Mouse (Mus musculus) gastrocnemius, adult 2 months (tissue): ENCODE data around the gene Olfr91. TPM values are rescaled to one million over a fixed set of nuclear protein-coding genes. Genes with fewer than 3 reads are reported as not detected.

ENCODE experiments used
- DNase-seq: peaks from one replicate; pipeline ENCODE4 v3.0.0; 2022
- H3K27ac ChIP-seq: fragments of 200-600 bp; 2 replicates; pipeline ENCODE4 v1.8.1; 2022; ENCODE audit warnings: mild to moderate bottlenecking
- H3K4me3 ChIP-seq: fragments of 200-600 bp; 2 replicates; pipeline ENCODE4 v1.8.1; 2022; ENCODE audit warnings: mild to moderate bottlenecking, moderate library complexity
- CTCF ChIP-seq: fragments of 200-600 bp; IDR thresholded peaks from 2 replicates; pipeline ENCODE4 v1.8.1; 2022; ENCODE audit warnings: antibody characterized with exemption, mild to moderate bottlenecking, moderate library complexity
- intact Hi-C: fragments of 180-260 bp; cut with DNase I; formaldehyde crosslinking; loops from one replicate; pipeline ENCODE4 v1.15.1; 2025
- total RNA-seq, 2 experiments: library from RNA; stranded (reverse); gene quantifications; 2 replicates each; pipeline ENCODE4 v1.2.3; 2021

Gene Olfr91
- total RNA-seq, 2 experiments from 2014 or later, result not detected

- intact Hi-C loops, result no loop called here
- DNase-seq, result no peak
- Histone ChIP-seq H3K27ac (no peak overlapping the region), H3K4me3 (no peak overlapping the region)
- TF ChIP-seq CTCF, result no peak
Measured at GRCm38 (mm10) chr17:37075181-37075580, 22.9 kb downstream of the Olfr91 start.

- no peak for DNase-seq
- Histone ChIP-seq H3K27ac (no peak overlapping the region), H3K4me3 (no peak overlapping the region)
- no peak for TF ChIP-seq CTCF
- intact Hi-C loops, result no loop called here
Measured at GRCm38 (mm10) chr17:37072730-37073276, 25.3 kb downstream of the Olfr91 start.

DNA sequence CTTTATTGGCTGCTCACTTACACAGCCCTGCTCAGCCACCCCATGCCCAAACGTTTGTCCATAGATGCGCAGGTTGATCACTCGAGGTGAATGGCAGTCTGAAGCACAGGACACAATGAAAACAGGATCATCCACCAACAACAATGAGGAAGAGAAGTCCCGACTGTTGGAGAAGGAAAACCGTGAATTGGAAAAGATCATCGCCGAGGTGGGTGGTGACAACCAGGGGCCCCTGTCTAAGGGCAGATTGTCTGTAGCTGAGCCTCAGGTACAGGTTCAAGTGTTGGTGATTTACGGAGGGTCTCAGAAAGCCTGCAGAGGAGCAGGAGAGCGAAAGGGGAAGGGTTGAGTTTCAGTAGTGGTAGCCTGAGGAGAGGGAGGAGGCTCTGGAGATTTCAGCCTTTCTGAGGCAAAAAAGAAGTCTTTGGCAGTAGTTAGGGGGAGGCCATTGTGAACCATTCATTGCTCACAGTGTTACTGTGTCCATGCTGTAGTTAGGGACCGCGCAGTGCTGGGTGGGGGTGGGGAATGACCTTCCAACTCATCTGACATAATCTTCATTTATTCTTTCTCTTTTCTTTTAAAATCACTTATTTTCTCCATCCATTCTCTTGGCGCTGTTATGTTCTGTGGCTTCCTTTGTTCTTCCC lies 25.9 kb downstream of the Olfr91 start:
- intact Hi-C loops, result no loop called here
- Histone ChIP-seq H3K27ac (no peak overlapping the region), H3K4me3 (no peak overlapping the region)
- TF ChIP-seq CTCF, result no peak
- DNase-seq, result no peak

- Histone ChIP-seq H3K27ac (no peak overlapping the region), H3K4me3 (no peak overlapping the region)
- intact Hi-C loops, result no loop called here
- no peak for DNase-seq
- TF ChIP-seq CTCF, result no peak
Measured at GRCm38 (mm10) chr17:37070121-37070520, 28.0 kb downstream of the Olfr91 start.

GRCm38 (mm10) chr17:37067861-37068260 lies 30.2 kb downstream of the Olfr91 start:
- Histone ChIP-seq H3K4me3 (no peak overlapping the region), H3K27ac (no peak overlapping the region)
- DNase-seq, result no peak
- no peak for TF ChIP-seq CTCF
- intact Hi-C loops, result no loop called here

DNA sequence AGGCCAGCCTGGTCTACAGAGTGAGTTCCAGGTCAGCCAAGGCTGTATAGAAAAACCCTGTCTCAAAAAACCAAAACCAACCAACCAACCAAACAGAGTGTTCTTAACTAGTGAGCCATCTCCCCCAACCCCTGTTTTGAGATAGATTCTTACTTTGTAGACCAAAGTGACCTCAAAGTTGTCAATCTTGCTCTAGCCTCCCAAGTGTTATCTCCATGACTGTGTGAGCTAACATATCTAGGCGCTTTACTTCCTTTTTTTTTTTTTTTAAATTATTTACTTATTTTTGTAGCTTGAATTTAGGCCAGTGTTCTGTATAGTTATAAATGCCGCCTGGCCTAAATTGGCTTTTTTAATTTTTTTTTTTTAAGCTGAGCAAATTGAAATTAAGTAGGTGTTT lies 32.1 kb downstream of the Olfr91 start:
- H3K27ac ChIP-seq, result no peak overlapping the region
- TF ChIP-seq CTCF, result no peak
- intact Hi-C loops, result no loop called here
- H3K4me3 ChIP-seq, result no peak overlapping the region
- no peak for DNase-seq

DNA sequence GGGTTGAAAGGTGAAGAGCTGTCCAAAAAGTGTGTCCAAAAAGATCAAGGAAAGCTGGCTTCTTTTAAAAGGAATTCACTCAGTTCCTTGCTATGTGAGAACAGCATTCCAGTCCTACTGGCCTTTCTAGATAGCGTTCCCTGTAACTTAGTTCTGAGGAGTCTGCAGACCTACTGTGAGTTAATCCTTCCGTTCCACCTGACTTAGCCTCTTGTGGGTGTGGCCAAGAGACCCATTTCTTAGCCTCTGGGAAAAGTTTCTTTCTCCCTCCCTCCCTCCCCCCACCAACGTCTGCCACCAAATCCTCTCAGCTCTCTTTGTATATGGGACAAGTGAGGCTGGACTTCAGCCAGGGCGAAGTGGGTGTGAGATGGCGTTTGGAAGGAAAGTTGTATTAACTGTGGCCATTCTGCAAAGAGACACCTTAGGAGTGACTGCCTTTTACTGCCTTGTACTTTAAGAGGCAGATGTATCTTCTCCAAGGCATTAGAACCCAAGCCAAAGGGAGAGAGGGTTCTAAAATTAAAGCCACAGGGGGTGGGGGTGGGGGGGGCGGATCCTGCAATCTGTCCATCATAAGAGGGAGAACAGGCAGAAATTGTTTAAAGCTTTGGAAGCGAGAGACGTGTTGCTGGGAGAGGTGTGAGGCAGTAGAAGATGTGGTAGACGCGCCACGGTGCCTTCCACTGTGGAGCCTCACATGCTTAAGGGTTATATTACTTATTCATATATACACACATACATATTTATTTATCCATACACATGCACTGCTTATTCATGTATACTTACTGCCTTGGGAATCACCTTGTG lies 34.2 kb downstream of the Olfr91 start:
- Histone ChIP-seq H3K4me3 (no peak overlapping the region), H3K27ac (no peak overlapping the region)
- TF ChIP-seq CTCF, result no peak
- intact Hi-C loops, result no loop called here
- no peak for DNase-seq

DNA sequence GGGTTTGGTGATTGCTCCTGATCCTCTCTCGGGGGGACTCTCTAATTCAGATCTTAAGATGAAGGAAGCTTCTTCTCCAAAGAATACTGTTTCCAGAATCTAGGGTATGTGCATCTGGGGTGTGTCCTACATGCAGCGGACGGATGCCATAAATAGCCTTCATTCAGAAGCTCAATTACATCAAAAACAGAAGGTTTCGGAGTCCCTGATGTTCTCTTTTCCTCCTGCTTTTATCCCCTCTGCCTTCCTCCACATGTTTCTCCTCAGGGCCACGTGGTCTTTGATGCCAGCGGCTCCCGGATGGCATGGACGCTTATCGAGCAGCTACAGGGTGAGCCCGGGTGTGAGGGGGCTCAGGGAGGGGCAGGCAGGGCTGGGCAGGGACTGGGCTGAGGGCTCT lies 35.0 kb downstream of the Olfr91 start:
- DNase-seq, result no peak
- intact Hi-C loops, result no loop called here
- no peak overlapping the region for H3K27ac ChIP-seq
- H3K4me3 ChIP-seq, result no peak overlapping the region
- TF ChIP-seq CTCF, result no peak

DNA sequence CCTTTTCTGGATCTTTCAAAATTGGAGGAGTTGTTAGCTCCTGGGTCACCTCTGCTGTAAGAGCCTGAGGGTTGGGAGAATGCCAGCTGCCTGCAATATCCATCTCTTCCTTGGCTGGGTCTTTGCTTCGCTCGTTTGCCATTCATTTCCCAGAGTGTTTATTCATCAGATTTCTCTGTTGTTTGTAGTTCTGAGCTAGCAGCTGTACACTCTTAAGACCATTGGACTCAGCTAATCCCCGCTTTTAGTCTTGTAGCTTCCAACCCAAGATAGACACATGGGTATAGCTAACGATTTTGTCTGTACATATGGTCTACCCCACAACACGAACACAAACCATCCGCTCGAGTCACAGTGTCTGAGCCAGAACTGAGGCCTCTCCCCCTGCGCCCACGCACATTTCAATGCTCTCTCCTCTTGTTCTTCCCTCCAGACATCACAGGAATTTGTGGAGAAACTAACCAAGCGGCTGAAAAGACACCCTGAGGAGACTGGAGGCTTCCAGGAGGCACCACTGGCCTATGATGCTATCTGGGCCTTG lies 35.9 kb downstream of the Olfr91 start:
- intact Hi-C loops, result no loop called here
- no peak for DNase-seq
- no peak for TF ChIP-seq CTCF
- Histone ChIP-seq H3K27ac (no peak overlapping the region), H3K4me3 (no peak overlapping the region)

DNA sequence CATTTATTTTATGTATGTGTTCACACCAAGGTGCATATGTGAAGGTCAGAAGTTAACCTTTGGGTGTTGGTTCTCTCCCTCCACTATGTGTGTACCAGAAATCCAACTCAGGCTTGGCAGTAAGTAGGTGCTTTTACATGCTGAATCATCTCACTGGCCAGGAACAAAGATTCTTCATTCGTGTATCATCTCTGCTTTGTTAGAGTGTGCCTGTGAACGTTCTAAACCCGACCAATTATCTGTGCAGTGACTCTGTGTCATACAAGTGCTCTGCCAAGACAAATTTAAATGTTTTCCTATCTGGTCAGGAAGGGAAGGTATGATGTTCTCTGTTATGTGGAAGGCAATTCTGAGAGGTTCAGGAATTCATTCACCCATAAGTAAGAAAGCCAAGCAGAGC lies 36.6 kb downstream of the Olfr91 start:
- Histone ChIP-seq H3K27ac (no peak overlapping the region), H3K4me3 (no peak overlapping the region)
- no peak for TF ChIP-seq CTCF
- intact Hi-C loops, result no loop called here
- DNase-seq, result no peak

- intact Hi-C loops, result no loop called here
- no peak overlapping the region for H3K27ac ChIP-seq
- DNase-seq, result no peak
- no peak for TF ChIP-seq CTCF
- no peak overlapping the region for H3K4me3 ChIP-seq
Measured at GRCm38 (mm10) chr17:37056957-37057356, 41.1 kb downstream of the Olfr91 start.

- intact Hi-C loops, result loop anchor here (5.0 kb wide), 1 partner anchor 89 kb away; no protein-coding TSS in a partner anchor
- H3K4me3 ChIP-seq, result no peak overlapping the region
- DNase-seq, result no peak
- no peak for TF ChIP-seq CTCF
- H3K27ac ChIP-seq, result no peak overlapping the region
Measured at GRCm38 (mm10) chr17:37051745-37052144, 46.3 kb downstream of the Olfr91 start.

- peak overlapping the region; percentile 78 for H3K4me3 ChIP-seq
- intact Hi-C loops, result loop anchor here (5.0 kb wide), 1 partner anchor 89 kb away; no protein-coding TSS in a partner anchor
- DNase-seq, result no peak
- no peak for TF ChIP-seq CTCF
- H3K27ac ChIP-seq, result peak overlapping the region; percentile 72
Measured at GRCm38 (mm10) chr17:37050876-37051275, 47.2 kb downstream of the Olfr91 start.
